Mouse (Mus musculus): ENCODE data around the gene Pcp4. TPM values are rescaled to one million over a fixed set of nuclear protein-coding genes. Genes with fewer than 3 reads are reported as not detected.
"Not testable (repeated sequence)": the region's sequence is repeated elsewhere in the genome, so short reads cannot be mapped to it uniquely, and the experiment has no call there.

Gene Pcp4
- polyA plus RNA-seq (2016; fragmentation: Nextera tagmentation; extraction: Ambion mirVana) = 34.1 and 35.9 TPM in 2 replicates

DNA sequence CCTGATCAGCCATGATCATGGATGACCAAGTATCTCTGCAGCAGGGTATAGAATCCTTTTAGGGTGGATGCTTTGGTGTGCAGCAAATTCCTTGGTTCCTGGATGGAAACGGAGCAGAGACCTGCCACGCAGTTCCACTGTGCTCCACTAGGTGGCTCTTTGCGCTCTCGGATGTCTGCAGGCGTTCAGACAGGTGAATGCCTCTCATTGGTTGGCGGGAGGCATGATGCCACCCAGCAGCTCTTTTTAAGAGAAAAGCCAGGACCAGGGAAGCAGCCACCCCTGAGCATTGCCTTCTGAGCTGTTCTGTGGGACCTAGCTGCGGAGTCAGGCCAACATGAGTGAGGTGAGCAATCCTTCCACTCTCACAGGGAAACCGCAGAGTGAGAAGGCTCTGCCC lies at the start of gene Pcp4:
TSS of gene Pcp4 (plus strand) at position 162 of the 400 bp plus-strand sequence.
- H3K27ac ChIP-seq = no peak within 1 kb of the TSS
- H3K9me3 ChIP-seq = no peaks in the 10 kb centered on the region
- peaks cover 7% of the 10 kb centered on the region for H3K4me1 ChIP-seq
- H3K36me3 ChIP-seq (replicated peaks) = no peaks in the 10 kb centered on the region
- H3K9ac ChIP-seq = no peak within 1 kb of the TSS
- peak; percentile 67; the same call in 1 of the 2 replicates for ATAC-seq (ENCODE audit: low FRiP score)
- no peak within 1 kb of the TSS for H3K4me3 ChIP-seq (replicated peaks)
- peak within 1 kb of the TSS; percentile 36 for H3K4me2 ChIP-seq
- 11% methylated on average over 8 of the region's 8 CpGs for WGBS
- peaks cover 5% of the 10 kb centered on the region; the same call in 1 of the 2 replicates for H3K27me3 ChIP-seq

DNA sequence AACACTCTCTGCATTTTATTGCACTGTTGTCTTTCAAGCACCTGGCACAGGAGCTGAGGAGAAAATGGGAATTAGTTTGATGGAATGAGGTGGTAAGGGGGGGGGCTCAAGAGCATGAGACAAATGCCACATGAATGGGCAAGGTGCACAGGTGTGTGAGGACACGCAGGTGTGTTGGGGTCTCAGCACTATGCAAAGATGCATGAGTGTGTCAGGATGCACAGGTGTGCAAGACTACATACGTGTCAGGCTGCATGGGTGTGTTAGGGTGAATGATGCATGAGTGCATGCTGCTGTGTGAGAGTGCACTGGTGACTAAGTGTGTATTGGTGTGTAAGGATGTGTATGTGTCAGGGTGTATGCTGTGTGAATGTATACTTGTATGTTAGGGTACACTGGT lies 42.4 kb upstream of the Pcp4 start:
- Histone ChIP-seq H3K4me1 (no peaks in the 10 kb centered on the region), H3K27me3 (0 out of 2 replicates have a peak, but pooled peaks cover 3% of the 10 kb centered on the region), H3K36me3 (replicated peaks) (no peaks in the 10 kb centered on the region), H3K4me2 (no peak overlapping the region), H3K4me3 (replicated peaks) (no peak overlapping the region), H3K9me3 (no peaks in the 10 kb centered on the region), H3K27ac (no peak overlapping the region), H3K9ac (no peak overlapping the region)
- 88% methylated on average over 2 of the region's 2 CpGs for WGBS
- no peak for ATAC-seq (ENCODE audit: low FRiP score)

DNA sequence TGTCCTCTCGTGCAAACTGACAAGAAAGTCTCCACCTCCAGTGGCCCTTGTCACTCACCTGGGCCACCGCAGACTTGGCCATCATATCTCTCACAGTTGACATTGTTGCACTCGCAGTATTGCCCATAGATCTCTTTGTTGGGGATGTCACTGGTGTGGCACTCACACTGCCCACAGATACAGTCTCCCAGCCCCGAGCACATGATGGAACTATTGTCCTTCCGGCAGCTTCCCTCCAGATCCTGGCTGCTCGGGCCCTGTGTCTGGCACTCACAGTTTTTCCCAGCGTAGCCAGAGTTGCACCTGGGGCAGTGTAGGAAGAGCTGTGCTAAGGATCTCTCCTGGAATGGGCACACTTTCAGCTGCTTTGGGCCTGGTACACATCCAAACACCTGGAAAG lies 40.7 kb upstream of the Pcp4 start:
- Histone ChIP-seq H3K4me2 (no peak overlapping the region), H3K27ac (no peak overlapping the region), H3K9ac (no peak overlapping the region), H3K27me3 (0 out of 2 replicates have a peak, but pooled peaks cover 3% of the 10 kb centered on the region), H3K4me3 (replicated peaks) (no peak overlapping the region), H3K4me1 (no peaks in the 10 kb centered on the region), H3K9me3 (no peaks in the 10 kb centered on the region), H3K36me3 (replicated peaks) (no peaks in the 10 kb centered on the region)
- ATAC-seq (ENCODE audit: low FRiP score) = no peak
- WGBS = 88% methylated on average over 7 of the region's 7 CpGs

DNA sequence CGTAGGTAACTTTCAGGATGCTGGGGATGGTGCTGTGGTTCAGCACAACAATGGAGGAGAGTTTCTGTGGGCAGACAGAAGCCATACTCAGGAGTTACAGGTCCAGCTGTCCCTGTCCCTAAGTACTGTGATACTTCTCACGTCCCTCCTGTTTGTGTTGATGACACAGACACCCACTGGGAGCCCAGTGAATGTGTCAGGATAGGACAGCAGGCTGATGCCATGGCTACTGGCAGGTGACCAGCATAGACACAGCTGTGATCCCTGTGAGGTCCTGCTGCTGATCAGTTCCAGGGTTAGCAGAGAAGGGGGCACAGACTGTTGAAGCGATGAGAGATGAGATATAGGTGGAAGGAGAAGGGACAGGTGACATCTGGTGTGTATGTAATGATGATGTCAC lies 38.4 kb upstream of the Pcp4 start:
- H3K9me3 ChIP-seq = no peaks in the 10 kb centered on the region
- WGBS = 72% methylated on average over 3 of the region's 3 CpGs
- no peak for ATAC-seq (ENCODE audit: low FRiP score)
- no peak overlapping the region for H3K4me3 ChIP-seq (replicated peaks)
- H3K4me2 ChIP-seq = no peak overlapping the region
- no peak overlapping the region for H3K27ac ChIP-seq
- no peaks in the 10 kb centered on the region for H3K36me3 ChIP-seq (replicated peaks)
- H3K27me3 ChIP-seq = 0 out of 2 replicates have a peak, but pooled peaks cover 3% of the 10 kb centered on the region
- no peaks in the 10 kb centered on the region for H3K4me1 ChIP-seq
- no peak overlapping the region for H3K9ac ChIP-seq

GRCm38 (mm10) chr16:96433266-96433665 lies 34.1 kb upstream of the Pcp4 start:
- Histone ChIP-seq H3K4me2 (no peak overlapping the region), H3K9ac (no peak overlapping the region), H3K27me3 (0 out of 2 replicates have a peak, but pooled peaks cover 3% of the 10 kb centered on the region), H3K4me3 (replicated peaks) (no peak overlapping the region), H3K27ac (no peak overlapping the region), H3K4me1 (no peaks in the 10 kb centered on the region), H3K36me3 (replicated peaks) (no peaks in the 10 kb centered on the region), H3K9me3 (no peaks in the 10 kb centered on the region)
- WGBS = 90% methylated on average over 10 of the region's 10 CpGs
- no peak for ATAC-seq (ENCODE audit: low FRiP score)

DNA sequence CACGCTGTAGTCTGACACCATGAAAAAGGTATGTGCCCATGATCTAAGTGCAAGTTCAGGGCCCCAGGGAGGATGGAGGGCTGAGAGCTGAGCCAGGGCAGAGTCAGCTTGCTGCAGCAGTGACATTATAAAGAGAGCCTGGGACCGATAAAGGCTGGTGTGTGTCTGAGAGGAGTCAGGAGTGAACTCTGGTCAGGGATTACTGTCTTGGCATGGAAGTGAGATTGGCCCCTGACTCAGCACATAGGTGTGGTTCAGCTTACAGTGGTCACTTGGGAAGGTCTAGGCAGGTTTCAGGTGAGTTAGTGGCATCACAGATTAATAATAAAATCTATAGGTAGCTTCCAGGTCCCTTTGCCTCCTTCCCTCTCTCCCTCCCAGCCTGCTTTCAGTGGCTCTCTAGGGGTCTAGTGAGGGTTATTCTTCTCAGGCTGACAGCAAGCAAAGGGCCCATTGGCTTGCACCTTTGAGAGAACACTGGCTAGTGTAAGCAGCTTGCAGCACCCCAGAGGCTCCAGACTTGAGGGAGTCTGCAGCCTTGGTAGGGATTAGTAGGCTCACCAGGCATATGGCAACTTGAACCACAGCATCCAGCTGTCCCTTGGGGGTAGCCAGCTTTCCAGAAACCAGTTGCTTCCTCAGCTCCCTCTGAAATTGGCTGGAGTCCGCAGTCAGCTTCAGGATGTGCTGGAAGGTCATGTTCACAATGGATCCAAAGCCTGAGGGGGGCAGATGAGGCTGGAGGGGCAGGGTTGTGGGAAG lies 33.2 kb upstream of the Pcp4 start:
- Histone ChIP-seq H3K4me3 (replicated peaks) (no peak overlapping the region), H3K27me3 (0 out of 2 replicates have a peak, but pooled peaks cover under 1% of the 10 kb centered on the region), H3K4me1 (no peaks in the 10 kb centered on the region), H3K27ac (no peak overlapping the region), H3K9me3 (no peaks in the 10 kb centered on the region), H3K9ac (no peak overlapping the region), H3K36me3 (replicated peaks) (no peaks in the 10 kb centered on the region), H3K4me2 (no peak overlapping the region)
- WGBS = 90% methylated on average over 3 of the region's 3 CpGs
- ATAC-seq (ENCODE audit: low FRiP score) = no peak

- no peaks in the 10 kb centered on the region for H3K4me1 ChIP-seq
- no peak overlapping the region for H3K4me2 ChIP-seq
- H3K9ac ChIP-seq = no peak overlapping the region
- no peaks in the 10 kb centered on the region for H3K27me3 ChIP-seq
- H3K9me3 ChIP-seq = no peaks in the 10 kb centered on the region
- ATAC-seq (ENCODE audit: low FRiP score) = no peak
- H3K36me3 ChIP-seq (replicated peaks) = no peaks in the 10 kb centered on the region
- no peak overlapping the region for H3K27ac ChIP-seq
- no peak overlapping the region for H3K4me3 ChIP-seq (replicated peaks)
- WGBS = 90% methylated on average over 5 of the region's 5 CpGs
Observed at GRCm38 (mm10) chr16:96438946-96439345, 28.5 kb upstream of the Pcp4 start.

DNA sequence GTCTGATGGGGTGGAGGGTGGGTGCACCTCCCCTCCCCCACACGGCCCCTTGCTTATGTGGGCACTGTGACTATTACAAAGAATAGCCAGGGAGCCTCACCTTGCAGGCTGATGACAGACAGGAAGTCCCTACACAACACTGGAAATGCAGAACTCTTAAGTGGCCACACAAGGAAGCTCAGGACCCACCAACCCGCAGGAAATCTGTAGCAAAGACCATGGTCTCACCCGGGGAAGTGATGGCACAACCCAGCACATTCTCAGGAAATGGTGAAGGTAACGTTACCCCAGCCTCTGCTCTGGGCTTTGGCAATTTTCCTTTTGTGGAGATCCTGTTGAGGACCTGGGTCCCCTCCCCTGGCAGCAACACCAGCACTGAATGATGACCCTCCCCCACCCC lies 27.7 kb upstream of the Pcp4 start:
- Histone ChIP-seq H3K4me3 (replicated peaks) (no peak overlapping the region), H3K4me1 (no peaks in the 10 kb centered on the region), H3K4me2 (no peak overlapping the region), H3K36me3 (replicated peaks) (no peaks in the 10 kb centered on the region), H3K27ac (no peak overlapping the region), H3K9me3 (no peaks in the 10 kb centered on the region), H3K27me3 (no peaks in the 10 kb centered on the region), H3K9ac (no peak overlapping the region)
- WGBS = 85% methylated on average over 4 of the region's 4 CpGs
- no peak for ATAC-seq (ENCODE audit: low FRiP score)

GRCm38 (mm10) chr16:96440871-96441270 lies 26.5 kb upstream of the Pcp4 start:
- WGBS = 80% methylated on average over 8 of the region's 8 CpGs
- Histone ChIP-seq H3K27ac (no peak overlapping the region), H3K4me1 (no peaks in the 10 kb centered on the region), H3K9me3 (no peaks in the 10 kb centered on the region), H3K4me2 (no peak overlapping the region), H3K36me3 (replicated peaks) (no peaks in the 10 kb centered on the region), H3K4me3 (replicated peaks) (no peak overlapping the region), H3K27me3 (no peaks in the 10 kb centered on the region), H3K9ac (no peak overlapping the region)
- ATAC-seq (ENCODE audit: low FRiP score) = no peak

DNA sequence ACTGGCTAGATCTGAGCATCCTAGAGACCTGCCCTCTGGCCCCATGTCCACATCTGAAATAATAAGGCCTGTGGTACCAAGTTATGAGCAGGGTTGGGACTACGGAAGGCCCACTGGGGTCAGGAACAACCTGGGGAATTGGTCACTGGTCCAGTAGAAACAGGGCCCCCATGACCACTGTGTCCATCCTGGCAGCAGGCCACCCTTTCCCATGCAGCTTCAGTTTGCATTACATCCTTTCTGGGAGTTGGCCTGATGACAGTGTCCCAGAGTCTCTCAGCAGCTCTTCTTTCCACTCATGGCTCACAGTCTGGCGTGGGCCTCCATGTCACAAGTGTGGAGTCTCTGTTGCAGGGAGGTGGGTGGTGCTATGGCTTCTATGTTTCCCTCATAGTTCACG lies 25.6 kb upstream of the Pcp4 start:
- no peak overlapping the region for H3K4me3 ChIP-seq (replicated peaks)
- WGBS = 82% methylated on average over 3 of the region's 3 CpGs
- no peak overlapping the region for H3K4me2 ChIP-seq
- no peak overlapping the region for H3K27ac ChIP-seq
- no peaks in the 10 kb centered on the region for H3K4me1 ChIP-seq
- no peaks in the 10 kb centered on the region for H3K9me3 ChIP-seq
- no peaks in the 10 kb centered on the region for H3K27me3 ChIP-seq
- ATAC-seq (ENCODE audit: low FRiP score) = no peak
- H3K9ac ChIP-seq = no peak overlapping the region
- H3K36me3 ChIP-seq (replicated peaks) = no peaks in the 10 kb centered on the region

DNA sequence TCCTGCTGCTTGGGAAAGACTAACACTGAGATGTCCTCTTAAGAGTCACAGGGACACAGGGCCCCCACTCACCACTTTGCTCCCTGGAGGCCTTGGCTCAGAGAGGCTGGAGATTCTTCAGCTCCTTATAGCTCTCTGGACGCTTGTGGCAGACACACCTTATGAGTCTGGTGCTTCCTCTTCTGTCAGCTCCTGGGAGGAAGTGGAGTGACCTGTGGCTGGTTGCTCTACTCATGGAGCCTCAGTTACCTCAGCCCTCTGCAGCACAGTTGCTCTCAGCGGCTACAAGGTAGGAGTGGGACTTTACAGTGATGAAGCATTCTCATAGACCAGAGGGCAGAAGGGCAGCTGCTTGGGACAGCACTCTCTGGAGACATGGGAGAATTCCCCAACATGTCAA lies 23.9 kb upstream of the Pcp4 start, which contains the start of gene Itgb2l:
TSS of gene Itgb2l (minus strand) at position 152 of the 400 bp plus-strand sequence.
- Histone ChIP-seq H3K9ac (no peak within 1 kb of the TSS), H3K4me2 (no peak within 1 kb of the TSS), H3K27me3 (no peaks in the 10 kb centered on the region), H3K9me3 (no peaks in the 10 kb centered on the region), H3K4me1 (no peaks in the 10 kb centered on the region), H3K27ac (no peak within 1 kb of the TSS), H3K36me3 (replicated peaks) (no peaks in the 10 kb centered on the region), H3K4me3 (replicated peaks) (no peak within 1 kb of the TSS)
- no peak for ATAC-seq (ENCODE audit: low FRiP score)
- WGBS = 89% methylated on average over 2 of the region's 2 CpGs

- 89% methylated on average over 16 of the region's 16 CpGs for WGBS
- H3K27ac ChIP-seq; H3K4me2 ChIP-seq; H3K9ac ChIP-seq; H3K27me3 ChIP-seq; H3K4me3 ChIP-seq (replicated peaks); H3K4me1 ChIP-seq; ATAC-seq (ENCODE audit: low FRiP score); H3K9me3 ChIP-seq; H3K36me3 ChIP-seq (replicated peaks): not testable (repeated sequence)
Observed at GRCm38 (mm10) chr16:96450871-96451270, 16.5 kb upstream of the Pcp4 start.

GRCm38 (mm10) chr16:96454086-96454485 lies 13.3 kb upstream of the Pcp4 start:
- no peak overlapping the region for H3K9ac ChIP-seq
- no peak overlapping the region for H3K4me2 ChIP-seq
- H3K27ac ChIP-seq = no peak overlapping the region
- H3K4me3 ChIP-seq (replicated peaks) = no peak overlapping the region
- H3K9me3 ChIP-seq = no peaks in the 10 kb centered on the region
- H3K36me3 ChIP-seq (replicated peaks) = no peaks in the 10 kb centered on the region
- no peaks in the 10 kb centered on the region for H3K4me1 ChIP-seq
- ATAC-seq (ENCODE audit: low FRiP score) = no peak
- no peaks in the 10 kb centered on the region for H3K27me3 ChIP-seq
